In the genomic region with DNA sequence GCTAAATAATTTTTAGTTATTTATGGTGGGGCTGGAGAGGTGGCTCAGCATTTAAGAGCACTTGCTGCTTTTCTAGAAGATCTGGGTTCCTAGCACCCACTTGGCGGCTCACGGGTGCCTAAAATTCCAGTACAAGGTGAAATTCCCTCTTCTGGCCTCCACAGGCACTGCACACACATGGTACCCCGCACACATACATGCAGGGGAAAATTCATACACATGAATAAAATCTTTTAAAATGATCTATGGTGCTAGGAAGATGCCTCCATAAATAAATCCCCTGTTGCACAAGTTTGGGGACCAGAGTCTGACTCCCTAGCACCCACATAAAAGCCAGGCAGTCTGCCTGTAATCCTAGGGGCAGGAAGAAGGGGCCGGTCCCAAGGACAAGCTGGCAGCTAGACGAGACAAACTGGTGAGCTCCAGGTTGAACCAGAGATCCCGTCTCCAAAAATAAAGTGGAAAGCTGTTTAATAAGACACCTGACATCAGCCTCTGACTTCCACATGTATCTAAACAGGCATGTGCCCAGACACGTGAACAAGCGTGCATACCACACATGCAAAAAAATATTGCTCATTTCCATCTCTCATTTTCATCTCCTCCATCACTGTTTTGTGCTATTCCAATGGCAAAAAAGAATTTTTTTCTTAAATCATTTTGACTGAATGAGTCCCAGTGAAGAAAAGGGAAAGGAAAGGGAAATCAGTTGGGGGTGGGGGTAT, we compare ENCODE assay signal across 13 mouse cellular contexts. TPM values are rescaled to one million over a fixed set of nuclear protein-coding genes. Genes with fewer than 3 reads are reported as not detected.
DNase-seq lines count a peak whose midpoint lies in the region; ATAC-seq and TF ChIP-seq lines count a peak whose summit lies in the region.
"Had no signal": no experiment of that assay in that cellular context is flagged by ENCODE, and none has a peak within 500 bp of the region (broad histone marks: within the 10 kb centered on the region; RNA-seq: fewer than 3 reads in every experiment).

No protein-coding gene starts in this region.

- peaks cover 7% of the 10 kb centered on the region for H3K36me3 ChIP-seq in heart, embryonic 13.5 days
- no peaks in the 10 kb centered on the region for H3K36me3 ChIP-seq in lung, embryonic 14.5 days (ENCODE audit: insufficient read depth)
- H3K36me3 ChIP-seq in liver, embryonic 15.5 days (replicated peaks): no peaks in the 10 kb centered on the region
- H3K36me3 ChIP-seq: forebrain, embryonic 12.5 days; hindbrain, embryonic 12.5 days had no signal

- no peak for ATAC-seq in heart, embryonic 13.5 days (ENCODE audit: extremely low read depth, insufficient number of reproducible peaks, low FRiP score, low TSS enrichment)
- no peak for ATAC-seq in lung, embryonic 14.5 days (ENCODE audit: insufficient read depth)
- no peak for ATAC-seq in liver, embryonic 15.5 days (ENCODE audit: insufficient read depth)

- H3K4me2 ChIP-seq in heart, embryonic 13.5 days: peak overlapping the region; percentile 79
- H3K4me2 ChIP-seq in lung, embryonic 14.5 days: peak overlapping the region; percentile 73
- peak overlapping the region; percentile 73 for H3K4me2 ChIP-seq in liver, embryonic 15.5 days
- H3K4me2 ChIP-seq: forebrain, embryonic 12.5 days had no signal

- no peak for TF ChIP-seq CTCF in lung, embryonic 14.5 days (IDR thresholded peaks at IDR 0.05; ENCODE audit: low read depth)

- peak overlapping the region; percentile 90 for H3K9ac ChIP-seq in heart, embryonic 13.5 days
- no peak overlapping the region for H3K9ac ChIP-seq in lung, embryonic 14.5 days
- H3K9ac ChIP-seq in liver, embryonic 15.5 days: peak overlapping the region; percentile 86
- H3K9ac ChIP-seq: hindbrain, embryonic 12.5 days had no signal

- H3K4me3 ChIP-seq in heart, embryonic 13.5 days: peak overlapping the region; percentile 77
- H3K4me3 ChIP-seq in lung, embryonic 14.5 days (ENCODE audit: low read depth, low read length): peak overlapping the region; percentile 55; the same call in 1 of the 2 replicates
- peak overlapping the region; percentile 91 for H3K4me3 ChIP-seq in brown adipose tissue, adult 24 weeks (ENCODE audit: insufficient read depth, low read depth, low read length)
- peak overlapping the region; percentile 77 for H3K4me3 ChIP-seq in liver, embryonic 15.5 days (replicated peaks)
- H3K4me3 ChIP-seq: forebrain, embryonic 12.5 days; hindbrain, embryonic 12.5 days had no signal

- 84% methylated on average over 8 of the region's 8 CpGs for WGBS in heart, embryonic 13.5 days
- 81% methylated on average over 8 of the region's 8 CpGs for WGBS in lung, embryonic 14.5 days
- 50% methylated on average over 8 of the region's 8 CpGs for whole genome bisulfite sequencing in liver, embryonic 15.5 days (ENCODE audit: insufficient replicate concordance)

- H3K27me3 ChIP-seq in heart, embryonic 13.5 days (replicated peaks): no peaks in the 10 kb centered on the region
- H3K27me3 ChIP-seq in lung, embryonic 14.5 days (ENCODE audit: insufficient read depth, low read length): no peaks in the 10 kb centered on the region
- H3K27me3 ChIP-seq in liver, embryonic 15.5 days: no peaks in the 10 kb centered on the region

- peaks cover 33% of the 10 kb centered on the region for H3K4me1 ChIP-seq in heart, embryonic 13.5 days
- H3K4me1 ChIP-seq in lung, embryonic 14.5 days (ENCODE audit: insufficient read depth): peaks cover 7% of the 10 kb centered on the region; the same call in 1 of the 2 replicates
- H3K4me1 ChIP-seq in brown adipose tissue, adult 24 weeks (ENCODE audit: control insufficient read depth, insufficient read depth, insufficient read length, low read length): peaks cover 3% of the 10 kb centered on the region; the same call in 1 of the 2 replicates
- peaks cover 90% of the 10 kb centered on the region for H3K4me1 ChIP-seq in liver, embryonic 15.5 days (replicated peaks)

- no peaks in the 10 kb centered on the region for H3K9me3 ChIP-seq in heart, embryonic 13.5 days
- H3K9me3 ChIP-seq in lung, embryonic 14.5 days (ENCODE audit: low read depth, low read length): no peaks in the 10 kb centered on the region
- H3K9me3 ChIP-seq in liver, embryonic 15.5 days (replicated peaks): no peaks in the 10 kb centered on the region
- H3K9me3 ChIP-seq: forebrain, embryonic 12.5 days; hindbrain, embryonic 12.5 days had no signal

- no peak for DNase-seq in heart, adult 8-10 months (ENCODE audit: low spot score)
- no peak for DNase-seq in lung, embryonic 14.5 days
- no peak for DNase-seq in lung, postnatal 14 days
- no peak for DNase-seq in thymus, postnatal 10 days (ENCODE audit: low spot score in 2 of 2)
- DNase-seq: cerebellum, adult 9-10 months; layer of hippocampus, adult 9-11 months; left cerebral cortex, postnatal 4 days; thymus, adult 18-20 months had no signal

- H3K27ac ChIP-seq in heart, embryonic 13.5 days (replicated peaks): peak overlapping the region; percentile 91
- H3K27ac ChIP-seq in lung, embryonic 14.5 days (ENCODE audit: low read depth): no peak overlapping the region
- peak overlapping the region; percentile 35; the same call in 1 of the 2 replicates for H3K27ac ChIP-seq in brown adipose tissue, adult 24 weeks (replicated peaks; ENCODE audit: low read depth, low read length)
- peak overlapping the region; percentile 92; the same call in 1 of the 2 replicates for H3K27ac ChIP-seq in liver, embryonic 15.5 days (replicated peaks)
- H3K27ac ChIP-seq: forebrain, embryonic 12.5 days; hindbrain, embryonic 12.5 days had no signal

RNA-seq across cellular contexts. Expression of a gene that starts 1.6 kb away (rescaled TPM):
- polyA plus RNA-seq in heart, embryonic 13.5 days (2015; fragmentation: Nextera tagmentation; extraction: Ambion mirVana): 42.7 and 53.4 TPM in 2 replicates
- total RNA-seq in heart, adult 8-10 months (2022): 10 to 100 TPM; 58.0 to 68.1 (median 61.2) TPM
- polyA plus RNA-seq in lung, embryonic 14.5 days (2014; fragmentation: Nextera tagmentation; extraction: Ambion mirVana): 31.0 and 31.2 TPM in 2 replicates
- polyA plus RNA-seq in brown adipose tissue, adult 24 weeks (2012; ENCODE audit: insufficient read depth, insufficient read length, missing spikeins): 17.5 and 19.1 TPM in 2 replicates
- polyA plus RNA-seq in liver, embryonic 15.5 days (2015; fragmentation: Nextera tagmentation; extraction: Ambion mirVana): 66.2 and 67.1 TPM in 2 replicates

RNA-seq across cellular contexts. Expression of a gene that starts 11.8 kb away (rescaled TPM):
- polyA plus RNA-seq in heart, embryonic 13.5 days (2015; fragmentation: Nextera tagmentation; extraction: Ambion mirVana): 127 and 150 TPM in 2 replicates
- total RNA-seq in heart, adult 8-10 months (2022): 10 to 100 TPM; 58.8 to 80.9 (median 70.8) TPM
- 132 and 137 TPM in 2 replicates for polyA plus RNA-seq in lung, embryonic 14.5 days (2014; fragmentation: Nextera tagmentation; extraction: Ambion mirVana)
- polyA plus RNA-seq in brown adipose tissue, adult 24 weeks (2012; ENCODE audit: insufficient read depth, insufficient read length, missing spikeins): 100 and 121 TPM in 2 replicates
- 239 and 242 TPM in 2 replicates for polyA plus RNA-seq in liver, embryonic 15.5 days (2015; fragmentation: Nextera tagmentation; extraction: Ambion mirVana)

RNA-seq across cellular contexts. Expression of a gene that starts 11.9 kb away (rescaled TPM):
- 88.4 and 104 TPM in 2 replicates for polyA plus RNA-seq in heart, embryonic 13.5 days (2015; fragmentation: Nextera tagmentation; extraction: Ambion mirVana)
- total RNA-seq in heart, adult 8-10 months (2022): 10 to 100 TPM; 39.5 to 49.6 (median 41.5) TPM
- polyA plus RNA-seq in lung, embryonic 14.5 days (2014; fragmentation: Nextera tagmentation; extraction: Ambion mirVana): 105 and 116 TPM in 2 replicates
- polyA plus RNA-seq in brown adipose tissue, adult 24 weeks (2012; ENCODE audit: insufficient read depth, insufficient read length, missing spikeins): 87.8 and 96.4 TPM in 2 replicates
- 82.5 and 88.5 TPM in 2 replicates for polyA plus RNA-seq in liver, embryonic 15.5 days (2015; fragmentation: Nextera tagmentation; extraction: Ambion mirVana)

RNA-seq across cellular contexts. Expression of a gene that starts 23.4 kb away (rescaled TPM):
- 13.4 and 15.1 TPM in 2 replicates for polyA plus RNA-seq in heart, embryonic 13.5 days (2015; fragmentation: Nextera tagmentation; extraction: Ambion mirVana)
- total RNA-seq in heart, adult 8-10 months (2022): 10 to 100 TPM; 20.4 to 24.3 (median 22.2) TPM
- polyA plus RNA-seq in lung, embryonic 14.5 days (2014; fragmentation: Nextera tagmentation; extraction: Ambion mirVana): 10.3 and 10.4 TPM in 2 replicates
- 8.6 and 10.6 TPM in 2 replicates for polyA plus RNA-seq in brown adipose tissue, adult 24 weeks (2012; ENCODE audit: insufficient read depth, insufficient read length, missing spikeins)
- 52.0 and 62.6 TPM in 2 replicates for polyA plus RNA-seq in liver, embryonic 15.5 days (2015; fragmentation: Nextera tagmentation; extraction: Ambion mirVana)

RNA-seq across cellular contexts. Expression of a gene that starts 31.6 kb away (rescaled TPM):
- 16.8 and 17.9 TPM in 2 replicates for polyA plus RNA-seq in heart, embryonic 13.5 days (2015; fragmentation: Nextera tagmentation; extraction: Ambion mirVana)
- 10 to 100 TPM in 1 of 4 experiments, 1 to 10 TPM in 3; 7.6 to 10.4 (median 8.0) TPM for total RNA-seq in heart, adult 8-10 months (2022)
- polyA plus RNA-seq in lung, embryonic 14.5 days (2014; fragmentation: Nextera tagmentation; extraction: Ambion mirVana): 25.5 and 29.7 TPM in 2 replicates
- polyA plus RNA-seq in brown adipose tissue, adult 24 weeks (2012; ENCODE audit: insufficient read depth, insufficient read length, missing spikeins): 9.7 and 11.7 TPM in 2 replicates
- 11.6 and 14.5 TPM in 2 replicates for polyA plus RNA-seq in liver, embryonic 15.5 days (2015; fragmentation: Nextera tagmentation; extraction: Ambion mirVana)
